Mouse (Mus musculus) heart, adult 10 weeks (tissue): Measurements from ENCODE around the gene Sirpb1b. TPM values are rescaled to one million over a fixed set of nuclear protein-coding genes. Genes with fewer than 3 reads are reported as not detected.

Source experiments
- polyA plus RNA-seq: library from polyadenylated mRNA; stranded (reverse); fragments of 350-450 nt; fragmentation: Illumina TruSeq; extraction: RNeasy Lipid Tissue Mini Kit (QIAGEN cat#74804); gene quantifications from one replicate; pipeline ENCODE4 v1.2.3, GENCODE M21; 2014; ENCODE audit warnings: low read depth, low replicate concordance

The Sirpb1b gene
- polyA plus RNA-seq, result not detected

DNA sequence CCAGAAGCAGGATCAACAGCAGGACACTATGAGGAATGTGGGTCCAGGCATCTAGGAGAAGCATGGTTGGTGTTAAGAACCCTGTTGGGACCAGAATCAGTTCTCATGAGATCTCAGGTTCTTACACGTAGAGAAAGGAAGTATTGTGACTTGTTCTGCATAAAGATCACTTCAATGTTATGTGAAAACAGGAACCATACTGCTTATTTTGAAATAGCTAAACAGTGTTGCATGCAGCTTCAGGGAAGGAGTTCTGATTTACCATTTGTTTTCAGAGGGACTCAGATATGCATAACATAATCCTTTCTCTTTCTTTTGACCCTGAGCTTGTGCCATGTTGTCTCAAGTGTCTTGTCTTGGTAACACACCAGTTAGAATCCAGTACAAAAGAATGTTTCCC, at the start of gene Sirpb1b:
Sirpb1b (minus strand) TSS at position 179 of the 400 bp plus-strand sequence.

Other genes starting within 250 kb of the Sirpb1b start
- gene Gm9733, start 242.8 kb downstream of the Sirpb1b start, polyA plus RNA-seq, result not detected
- not detected for gene Sirpb1a, start 148.5 kb downstream of the Sirpb1b start, polyA plus RNA-seq